Mouse (Mus musculus): ENCODE results near the gene Cdk2ap2.
"Not testable (repeated sequence)": the region's sequence is repeated elsewhere in the genome, so short reads cannot be mapped to it uniquely, and the experiment has no call there.

GRCm38 (mm10) chr19:4125268-4125667 is 28.3 kb downstream of the Cdk2ap2 start:
- not testable (repeated sequence) for TF ChIP-seq CTCF (IDR thresholded peaks at IDR 0.05; ENCODE audit: low read depth, low read length); EP300 (IDR thresholded peaks at IDR 0.05; ENCODE audit: insufficient read depth, low read depth, low read length); POLR2A (IDR thresholded peaks at IDR 0.05; ENCODE audit: insufficient read depth, low read length)

Data from ES-Bruce4 (cell line).